Mouse (Mus musculus): ENCODE results near the gene Sirt2.

- no peak for TF ChIP-seq POLR2A (IDR thresholded peaks at IDR 0.05; ENCODE audit: borderline replicate concordance, extremely low read depth, low read depth, low read length)
- no peak for TF ChIP-seq CTCF (IDR thresholded peaks at IDR 0.05; ENCODE audit: insufficient read depth, low read length)
These were observed 44.7 kb downstream of the Sirt2 start for GRCm38 (mm10) chr7:28811228-28811627.
